11 mouse cellular contexts compared by ENCODE assay signal in genomic region chr5:120571056-120571740, GRCm38 (mm10). TPM values are rescaled to one million over a fixed set of nuclear protein-coding genes. Genes with fewer than 3 reads are reported as not detected.
DNase-seq lines count a peak whose midpoint lies in the region; ATAC-seq and TF ChIP-seq lines count a peak whose summit lies in the region.
"Had no signal": no experiment of that assay in that cellular context is flagged by ENCODE, and none has a peak within 500 bp of the region (broad histone marks: within the 10 kb centered on the region; RNA-seq: fewer than 3 reads in every experiment).

No protein-coding gene starts in this region.

- 0 out of 2 replicates have a peak overlapping the region, but pooled peaks have one; percentile 8 for H3K9ac ChIP-seq in forebrain, embryonic 13.5 days
- H3K9ac ChIP-seq in forebrain, embryonic 14.5 days (ENCODE audit: low read length): no peak overlapping the region
- no peak overlapping the region for H3K9ac ChIP-seq in midbrain, embryonic 14.5 days (replicated peaks; ENCODE audit: low read length)
- H3K9ac ChIP-seq in midbrain, embryonic 15.5 days: no peak overlapping the region
- no peak overlapping the region for H3K9ac ChIP-seq in kidney, postnatal 0 days (ENCODE audit: low read depth, low read length)
- H3K9ac ChIP-seq in stomach, embryonic 16.5 days (ENCODE audit: low read length): peak overlapping the region; percentile 10; the same call in 1 of the 2 replicates
- H3K9ac ChIP-seq: liver, embryonic 13.5 days had no signal

- H3K27me3 ChIP-seq in forebrain, embryonic 13.5 days: no peaks in the 10 kb centered on the region
- H3K27me3 ChIP-seq in forebrain, embryonic 14.5 days (replicated peaks; ENCODE audit: control insufficient read depth, insufficient read depth, low read length): no peaks in the 10 kb centered on the region
- no peaks in the 10 kb centered on the region for H3K27me3 ChIP-seq in midbrain, embryonic 14.5 days (ENCODE audit: control insufficient read depth, insufficient read depth, low read length)
- H3K27me3 ChIP-seq in midbrain, embryonic 15.5 days (replicated peaks): no peaks in the 10 kb centered on the region
- no peaks in the 10 kb centered on the region for H3K27me3 ChIP-seq in kidney, postnatal 0 days (ENCODE audit: insufficient read depth, low read length)
- no peaks in the 10 kb centered on the region for H3K27me3 ChIP-seq in stomach, embryonic 16.5 days (ENCODE audit: control insufficient read depth, insufficient read depth, low read length)
- H3K27me3 ChIP-seq: liver, embryonic 13.5 days had no signal

- H3K4me3 ChIP-seq in forebrain, embryonic 13.5 days: no peak overlapping the region
- H3K4me3 ChIP-seq in forebrain, embryonic 14.5 days (ENCODE audit: low read depth, low read length): no peak overlapping the region
- H3K4me3 ChIP-seq in midbrain, embryonic 14.5 days (replicated peaks; ENCODE audit: low read depth, low read length): no peak overlapping the region
- no peak overlapping the region for H3K4me3 ChIP-seq in midbrain, embryonic 15.5 days
- no peak overlapping the region for H3K4me3 ChIP-seq in kidney, postnatal 0 days (replicated peaks; ENCODE audit: low read depth, low read length)
- no peak overlapping the region for H3K4me3 ChIP-seq in stomach, embryonic 16.5 days (replicated peaks; ENCODE audit: low read length)
- H3K4me3 ChIP-seq: liver, embryonic 13.5 days had no signal

- no peaks in the 10 kb centered on the region for H3K36me3 ChIP-seq in forebrain, embryonic 13.5 days (ENCODE audit: poor library complexity, severe bottlenecking)
- H3K36me3 ChIP-seq in forebrain, embryonic 14.5 days (ENCODE audit: control insufficient read depth, insufficient read depth, low read length): no peaks in the 10 kb centered on the region
- no peaks in the 10 kb centered on the region for H3K36me3 ChIP-seq in midbrain, embryonic 14.5 days (ENCODE audit: control insufficient read depth, insufficient read depth, low read length)
- H3K36me3 ChIP-seq in midbrain, embryonic 15.5 days (replicated peaks): no peaks in the 10 kb centered on the region
- H3K36me3 ChIP-seq in kidney, postnatal 0 days (ENCODE audit: insufficient read depth, low read length): 0 out of 2 replicates have a peak, but pooled peaks cover 7% of the 10 kb centered on the region
- no peaks in the 10 kb centered on the region for H3K36me3 ChIP-seq in stomach, embryonic 16.5 days (ENCODE audit: control insufficient read depth, insufficient read depth, low read length)

- no peak overlapping the region for H3K27ac ChIP-seq in forebrain, embryonic 13.5 days
- no peak overlapping the region for H3K27ac ChIP-seq in forebrain, embryonic 14.5 days (ENCODE audit: low read depth, low read length)
- H3K27ac ChIP-seq in midbrain, embryonic 14.5 days (replicated peaks; ENCODE audit: low read depth, low read length): peak overlapping the region; percentile 20; the same call in 1 of the 2 replicates
- H3K27ac ChIP-seq in midbrain, embryonic 15.5 days: no peak overlapping the region
- H3K27ac ChIP-seq in kidney, postnatal 0 days: peak overlapping the region; percentile 65
- peak overlapping the region; percentile 77 for H3K27ac ChIP-seq in stomach, embryonic 16.5 days (ENCODE audit: low read length)
- H3K27ac ChIP-seq: liver, embryonic 13.5 days had no signal

- H3K9me3 ChIP-seq in forebrain, embryonic 13.5 days (replicated peaks): no peaks in the 10 kb centered on the region
- no peaks in the 10 kb centered on the region for H3K9me3 ChIP-seq in forebrain, embryonic 14.5 days (replicated peaks; ENCODE audit: control insufficient read depth, low read length)
- no peaks in the 10 kb centered on the region for H3K9me3 ChIP-seq in midbrain, embryonic 14.5 days (ENCODE audit: control insufficient read depth, low read length)
- H3K9me3 ChIP-seq in midbrain, embryonic 15.5 days: no peaks in the 10 kb centered on the region
- H3K9me3 ChIP-seq in kidney, postnatal 0 days (replicated peaks; ENCODE audit: low read length): no peaks in the 10 kb centered on the region
- H3K9me3 ChIP-seq in stomach, embryonic 16.5 days (replicated peaks; ENCODE audit: control insufficient read depth, low read length): no peaks in the 10 kb centered on the region
- H3K9me3 ChIP-seq: liver, embryonic 13.5 days had no signal

- ATAC-seq in forebrain, embryonic 13.5 days: no peak
- ATAC-seq in forebrain, embryonic 14.5 days: no peak
- no peak for ATAC-seq in midbrain, embryonic 14.5 days (ENCODE audit: low FRiP score, low TSS enrichment)
- no peak for ATAC-seq in midbrain, embryonic 15.5 days (replicated peaks)
- ATAC-seq in kidney, postnatal 0 days (replicated peaks; ENCODE audit: low FRiP score, low read depth): peak; percentile 56
- no peak; the same call in 1 of the 2 replicates for ATAC-seq in stomach, embryonic 16.5 days (ENCODE audit: insufficient read depth, low FRiP score)

- H3K4me2 ChIP-seq in forebrain, embryonic 13.5 days: no peak overlapping the region
- no peak overlapping the region for H3K4me2 ChIP-seq in forebrain, embryonic 14.5 days (ENCODE audit: low read length)
- H3K4me2 ChIP-seq in midbrain, embryonic 14.5 days (ENCODE audit: low read length): no peak overlapping the region
- no peak overlapping the region for H3K4me2 ChIP-seq in midbrain, embryonic 15.5 days
- peak overlapping the region; percentile 2; the same call in 1 of the 2 replicates for H3K4me2 ChIP-seq in kidney, postnatal 0 days (ENCODE audit: low read length)
- H3K4me2 ChIP-seq in stomach, embryonic 16.5 days (ENCODE audit: low read depth, low read length): no peak overlapping the region
- H3K4me2 ChIP-seq: liver, embryonic 13.5 days had no signal

- TF ChIP-seq CTCF in kidney, postnatal 0 days (IDR thresholded peaks at IDR 0.05; ENCODE audit: low read depth): no peak

- WGBS in forebrain, embryonic 13.5 days: 65% methylated on average over 14 of the region's 14 CpGs
- WGBS in forebrain, embryonic 14.5 days: 59% methylated on average over 14 of the region's 14 CpGs
- WGBS in midbrain, embryonic 14.5 days: 61% methylated on average over 14 of the region's 14 CpGs
- 50% methylated on average over 14 of the region's 14 CpGs for WGBS in midbrain, embryonic 15.5 days
- WGBS in kidney, postnatal 0 days: 31% methylated on average over 14 of the region's 14 CpGs
- 39% methylated on average over 14 of the region's 14 CpGs for WGBS in stomach, embryonic 16.5 days

- no peak for DNase-seq in forebrain, embryonic 14.5 days (ENCODE audit: low spot score)
- DNase-seq in midbrain, embryonic 14.5 days: no peak
- DNase-seq in kidney, postnatal 0 days (ENCODE audit: low spot score): peak; percentile 74
- DNase-seq in thymus, postnatal 25 days: no peak
- no peak for DNase-seq in adrenal gland, postnatal 10 days
- DNase-seq: adrenal gland, adult 8-10 months; liver, embryonic 13.5 days; right cerebral cortex, adult 18-20 months had no signal

- H3K4me1 ChIP-seq in forebrain, embryonic 13.5 days: peaks cover 55% of the 10 kb centered on the region
- H3K4me1 ChIP-seq in forebrain, embryonic 14.5 days (ENCODE audit: control insufficient read depth, insufficient read depth, low read length): peaks cover 37% of the 10 kb centered on the region
- peaks cover 40% of the 10 kb centered on the region for H3K4me1 ChIP-seq in midbrain, embryonic 14.5 days (ENCODE audit: control insufficient read depth, insufficient read depth, low read length)
- peaks cover 52% of the 10 kb centered on the region for H3K4me1 ChIP-seq in midbrain, embryonic 15.5 days
- H3K4me1 ChIP-seq in kidney, postnatal 0 days (replicated peaks; ENCODE audit: insufficient read depth, low read length): peaks cover 47% of the 10 kb centered on the region
- H3K4me1 ChIP-seq in stomach, embryonic 16.5 days (ENCODE audit: control insufficient read depth, insufficient read depth, low read length): peaks cover 56% of the 10 kb centered on the region

RNA-seq across cellular contexts. Expression of gene Tpcn1, which starts 17.3 kb away (rescaled TPM):
- polyA plus RNA-seq in forebrain, embryonic 13.5 days (2015; fragmentation: Nextera tagmentation; extraction: Ambion mirVana): 14.8 and 15.8 TPM in 2 replicates
- 10.5 and 13.3 TPM in 2 replicates for polyA plus RNA-seq in forebrain, embryonic 14.5 days (2014; fragmentation: Nextera tagmentation; extraction: Ambion mirVana)
- polyA plus RNA-seq in midbrain, embryonic 14.5 days (2014; fragmentation: Nextera tagmentation; extraction: Ambion mirVana): 10.4 and 12.2 TPM in 2 replicates
- 15.8 and 17.7 TPM in 2 replicates for polyA plus RNA-seq in midbrain, embryonic 15.5 days (2015; fragmentation: Nextera tagmentation; extraction: Ambion mirVana)
- 34.6 and 35.4 TPM in 2 replicates for polyA plus RNA-seq in kidney, postnatal 0 days (2015; fragmentation: Nextera tagmentation; extraction: Ambion mirVana)
- polyA plus RNA-seq in stomach, embryonic 16.5 days (2015; fragmentation: Nextera tagmentation; extraction: Ambion mirVana): 21.5 and 23.8 TPM in 2 replicates
- 10 to 100 TPM; 53.1 to 60.4 TPM for total RNA-seq in adrenal gland, postnatal 10 days (2021)

RNA-seq across cellular contexts. Expression of gene Iqcd, which starts 17.6 kb away (rescaled TPM):
- 1.1 and 2.3 TPM in 2 replicates for polyA plus RNA-seq in forebrain, embryonic 13.5 days (2015; fragmentation: Nextera tagmentation; extraction: Ambion mirVana)
- 2.0 and 2.4 TPM in 2 replicates for polyA plus RNA-seq in forebrain, embryonic 14.5 days (2014; fragmentation: Nextera tagmentation; extraction: Ambion mirVana)
- polyA plus RNA-seq in midbrain, embryonic 14.5 days (2014; fragmentation: Nextera tagmentation; extraction: Ambion mirVana): 1.4 and 1.7 TPM in 2 replicates
- polyA plus RNA-seq in midbrain, embryonic 15.5 days (2015; fragmentation: Nextera tagmentation; extraction: Ambion mirVana): 1.7 and 1.8 TPM in 2 replicates
- 1.1 and 1.4 TPM in 2 replicates for polyA plus RNA-seq in kidney, postnatal 0 days (2015; fragmentation: Nextera tagmentation; extraction: Ambion mirVana)
- 0.34 and 0.67 TPM in 2 replicates for polyA plus RNA-seq in stomach, embryonic 16.5 days (2015; fragmentation: Nextera tagmentation; extraction: Ambion mirVana)
- total RNA-seq in adrenal gland, postnatal 10 days (2021): under 1 TPM; 0.42 to 0.51 TPM

RNA-seq across cellular contexts. Expression of gene Rita1, which starts 41.2 kb away (rescaled TPM):
- polyA plus RNA-seq in forebrain, embryonic 13.5 days (2015; fragmentation: Nextera tagmentation; extraction: Ambion mirVana): 19.0 TPM in 2 replicates
- polyA plus RNA-seq in forebrain, embryonic 14.5 days (2014; fragmentation: Nextera tagmentation; extraction: Ambion mirVana): 15.9 and 18.3 TPM in 2 replicates
- polyA plus RNA-seq in midbrain, embryonic 14.5 days (2014; fragmentation: Nextera tagmentation; extraction: Ambion mirVana): 20.6 and 25.5 TPM in 2 replicates
- 28.3 and 30.6 TPM in 2 replicates for polyA plus RNA-seq in midbrain, embryonic 15.5 days (2015; fragmentation: Nextera tagmentation; extraction: Ambion mirVana)
- 14.3 and 16.3 TPM in 2 replicates for polyA plus RNA-seq in kidney, postnatal 0 days (2015; fragmentation: Nextera tagmentation; extraction: Ambion mirVana)
- 13.4 and 13.5 TPM in 2 replicates for polyA plus RNA-seq in stomach, embryonic 16.5 days (2015; fragmentation: Nextera tagmentation; extraction: Ambion mirVana)
- total RNA-seq in adrenal gland, postnatal 10 days (2021): 10 to 100 TPM; 12.9 to 17.4 TPM

RNA-seq across cellular contexts. Expression of gene Ddx54, which starts 41.3 kb away (rescaled TPM):
- 45.3 and 48.0 TPM in 2 replicates for polyA plus RNA-seq in forebrain, embryonic 13.5 days (2015; fragmentation: Nextera tagmentation; extraction: Ambion mirVana)
- polyA plus RNA-seq in forebrain, embryonic 14.5 days (2014; fragmentation: Nextera tagmentation; extraction: Ambion mirVana): 26.9 and 33.1 TPM in 2 replicates
- 29.4 and 31.9 TPM in 2 replicates for polyA plus RNA-seq in midbrain, embryonic 14.5 days (2014; fragmentation: Nextera tagmentation; extraction: Ambion mirVana)
- polyA plus RNA-seq in midbrain, embryonic 15.5 days (2015; fragmentation: Nextera tagmentation; extraction: Ambion mirVana): 39.9 and 43.7 TPM in 2 replicates
- polyA plus RNA-seq in kidney, postnatal 0 days (2015; fragmentation: Nextera tagmentation; extraction: Ambion mirVana): 34.8 and 38.6 TPM in 2 replicates
- polyA plus RNA-seq in stomach, embryonic 16.5 days (2015; fragmentation: Nextera tagmentation; extraction: Ambion mirVana): 41.9 and 45.6 TPM in 2 replicates
- total RNA-seq in adrenal gland, postnatal 10 days (2021): 10 to 100 TPM; 36.0 to 36.1 TPM

Comparison
In these comparisons a context has a peak if more than half of its experiments do, and no peak if none do; other contexts are left out.
1. H3K27ac ChIP-seq: peak in midbrain, embryonic 14.5 days (single experiment), kidney, postnatal 0 days (single experiment) and stomach, embryonic 16.5 days (single experiment); none in forebrain, embryonic 13.5 days (single experiment), forebrain, embryonic 14.5 days (single experiment) and midbrain, embryonic 15.5 days (single experiment).
2. H3K9ac ChIP-seq: peak in forebrain, embryonic 13.5 days (single experiment) and stomach, embryonic 16.5 days (single experiment); none in forebrain, embryonic 14.5 days (single experiment), midbrain, embryonic 14.5 days (single experiment), midbrain, embryonic 15.5 days (single experiment) and kidney, postnatal 0 days (single experiment).